Mouse (Mus musculus) C2C12 (cell line): ENCODE measurements around the gene Dcaf11.

Experiments
- CTCF ChIP-seq: IDR thresholded peaks from one replicate; pipeline ENCODE4 v1.5.1; 2011; ENCODE audit not compliant: control insufficient read depth, insufficient read depth, insufficient read length
- MAX ChIP-seq: IDR thresholded peaks from one replicate; pipeline ENCODE4 v1.6.1; 2011; ENCODE audit warnings: mild to moderate bottlenecking, control low read depth
- MYOD1 ChIP-seq: IDR thresholded peaks from one replicate; pipeline ENCODE4 v1.6.1; 2011; ENCODE audit warnings: low read depth; ENCODE audit not compliant: control insufficient read depth, insufficient read length
- MYOG ChIP-seq: IDR thresholded peaks from one replicate; pipeline ENCODE4 v1.6.1; 2011; ENCODE audit not compliant: control insufficient read depth, insufficient read length; ENCODE audit errors: extremely low read depth
- USF1 ChIP-seq: IDR thresholded peaks from one replicate; pipeline ENCODE4 v1.6.1; 2011; ENCODE audit warnings: low read depth, mild to moderate bottlenecking, control low read depth, moderate library complexity

GRCm38 (mm10) chr14:55617822-55618221 lies 58.0 kb downstream of the Dcaf11 start, which contains the start of gene Rec8:
- TF ChIP-seq CTCF (no peak), MYOD1 (no peak), MAX (no peak), MYOG (no peak), USF1 (no peak)
